Mouse (Mus musculus): ENCODE measurements around the gene Smarcd2. TPM values are rescaled to one million over a fixed set of nuclear protein-coding genes. Genes with fewer than 3 reads are reported as not detected.

Gene Smarcd2
- 32.9 and 43.0 TPM in 2 replicates for total RNA-seq (2014; rRNA removed; ENCODE audit: low replicate concordance)
- polyA plus RNA-seq (2015; fragmentation: Nextera tagmentation; extraction: Ambion mirVana) = 10.5 and 10.7 TPM in 2 replicates

GRCm38 (mm10) chr11:106272644-106273310, at the start of gene Smarcd2:
Gene Smarcd2, minus strand, starts transcription at chr11:106272972.
- H3K27ac ChIP-seq (ENCODE audit: low read depth) = peak within 1 kb of the TSS; percentile 97
- H3K4me3 ChIP-seq (ENCODE audit: low read depth, low read length) = peak within 1 kb of the TSS; percentile 99
- peak within 1 kb of the TSS; percentile 99 for H3K9ac ChIP-seq (replicated peaks; ENCODE audit: low read depth, low read length)
- ATAC-seq (ENCODE audit: insufficient read depth, low read depth) (peak; percentile 94), DNase-seq (ENCODE audit: low spot score) (peak; percentile 100)
- H3K27me3 ChIP-seq (ENCODE audit: control insufficient read depth, insufficient read depth, low read length) = no peaks in the 10 kb centered on the region
- no peaks in the 10 kb centered on the region for H3K9me3 ChIP-seq (replicated peaks; ENCODE audit: control insufficient read depth, low read length)
- TF ChIP-seq CTCF (IDR thresholded peaks at IDR 0.05; ENCODE audit: low read depth) (no peak), EP300 (IDR thresholded peaks at IDR 0.05; ENCODE audit: low read depth) (no peak; the same call in none of the 2 replicates)
- peaks cover 44% of the 10 kb centered on the region for H3K4me1 ChIP-seq (ENCODE audit: control insufficient read depth, insufficient read depth)
- WGBS = 0% methylated on average over 63 of the region's 72 CpGs
- H3K4me2 ChIP-seq (ENCODE audit: low read depth, low read length) = peak within 1 kb of the TSS; percentile 78
- no peaks in the 10 kb centered on the region for H3K36me3 ChIP-seq (replicated peaks; ENCODE audit: control insufficient read depth, insufficient read depth, low read length)

DNA sequence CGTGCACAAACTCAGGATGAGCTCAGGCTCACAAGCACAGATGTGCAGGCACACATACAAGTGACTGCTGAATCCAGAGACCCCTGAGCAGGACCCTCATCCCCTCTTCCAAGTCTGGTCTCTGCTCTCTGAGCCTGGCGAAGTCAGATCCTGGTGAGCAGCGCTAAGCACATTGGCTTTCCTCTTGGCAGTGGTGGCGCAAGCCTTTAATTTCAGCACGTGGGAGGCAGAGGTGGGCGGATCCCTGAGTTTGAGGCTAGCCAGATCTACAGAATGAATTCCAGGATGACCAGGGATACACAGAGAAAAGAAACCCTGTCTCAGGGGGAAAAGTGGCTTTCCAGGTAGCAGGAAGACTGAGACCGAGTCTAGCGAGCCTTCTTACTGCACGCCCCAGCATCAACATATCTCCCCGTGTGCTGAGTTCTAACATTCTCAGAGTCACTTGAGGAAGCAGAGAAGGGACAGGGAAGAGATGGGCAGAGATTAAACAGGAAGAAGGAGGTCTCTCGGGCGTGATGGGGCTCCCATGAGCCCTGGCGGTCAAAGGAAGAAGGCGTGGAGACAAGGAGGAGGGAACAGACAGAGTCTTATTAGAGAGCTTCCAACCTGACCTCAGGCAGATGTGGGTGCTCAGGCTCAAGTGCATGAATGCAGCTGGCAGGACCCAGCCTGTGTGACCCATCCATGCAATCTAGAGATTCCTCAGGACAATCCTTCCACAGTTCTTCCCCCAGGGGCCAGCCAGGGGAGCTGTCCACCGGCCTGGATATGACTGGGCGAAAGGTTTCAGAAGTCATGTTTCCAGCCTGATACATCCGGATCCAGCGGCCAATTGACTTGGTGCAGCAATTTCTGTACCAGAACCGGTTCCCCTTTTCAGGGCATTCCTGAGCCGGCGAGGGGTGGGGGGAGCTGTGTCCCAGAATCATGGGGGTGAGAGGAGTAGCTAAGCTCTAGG, 45.9 kb upstream of the Smarcd2 start:
- ATAC-seq (ENCODE audit: insufficient read depth, low read depth) (no peak), DNase-seq (ENCODE audit: low spot score) (no peak)
- Histone ChIP-seq H3K4me1 (ENCODE audit: control insufficient read depth, insufficient read depth) (no peaks in the 10 kb centered on the region), H3K9me3 (replicated peaks; ENCODE audit: control insufficient read depth, low read length) (no peaks in the 10 kb centered on the region), H3K36me3 (replicated peaks; ENCODE audit: control insufficient read depth, insufficient read depth, low read length) (no peaks in the 10 kb centered on the region), H3K4me2 (ENCODE audit: low read depth, low read length) (no peak overlapping the region), H3K9ac (replicated peaks; ENCODE audit: low read depth, low read length) (no peak overlapping the region), H3K27me3 (ENCODE audit: control insufficient read depth, insufficient read depth, low read length) (no peaks in the 10 kb centered on the region), H3K27ac (ENCODE audit: low read depth) (peak overlapping the region; percentile 43; the same call in 1 of the 2 replicates), H3K4me3 (ENCODE audit: low read depth, low read length) (no peak overlapping the region)
- 50% methylated on average over 21 of the region's 21 CpGs for WGBS
- TF ChIP-seq EP300 (IDR thresholded peaks at IDR 0.05; ENCODE audit: low read depth) = no peak
- TF ChIP-seq CTCF (IDR thresholded peaks at IDR 0.05; ENCODE audit: low read depth) = no peak

- H3K4me1 ChIP-seq (ENCODE audit: control insufficient read depth, insufficient read depth) = no peaks in the 10 kb centered on the region
- WGBS = 75% methylated on average over 7 of the region's 7 CpGs
Observed at GRCm38 (mm10) chr11:106317801-106318200, 45.0 kb upstream of the Smarcd2 start.

DNA sequence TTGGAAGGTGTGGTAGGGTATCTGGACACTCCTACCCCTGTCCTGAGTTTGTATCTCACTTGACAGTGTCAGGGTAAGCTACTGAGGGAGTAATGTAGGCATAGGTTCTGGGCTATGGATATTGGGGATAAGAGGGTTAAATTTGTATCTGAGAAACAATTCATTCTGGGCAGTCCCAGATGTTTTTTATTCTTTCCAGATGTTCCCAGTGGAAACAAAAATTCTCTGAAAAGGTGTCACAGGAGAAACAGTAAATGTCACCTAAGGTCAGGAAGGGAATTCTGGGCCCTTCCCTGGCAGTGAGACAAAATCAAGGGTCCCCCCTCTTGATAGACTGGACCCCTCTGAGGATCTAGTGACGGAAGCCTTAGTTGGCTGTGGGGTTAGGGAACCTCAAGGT, 43.6 kb upstream of the Smarcd2 start:
- no peak for DNase-seq (ENCODE audit: low spot score)
- no peaks in the 10 kb centered on the region for H3K9me3 ChIP-seq (replicated peaks; ENCODE audit: control insufficient read depth, low read length)
- H3K9ac ChIP-seq (replicated peaks; ENCODE audit: low read depth, low read length) = no peak overlapping the region
- H3K27me3 ChIP-seq (ENCODE audit: control insufficient read depth, insufficient read depth, low read length) = no peaks in the 10 kb centered on the region
- H3K36me3 ChIP-seq (replicated peaks; ENCODE audit: control insufficient read depth, insufficient read depth, low read length) = no peaks in the 10 kb centered on the region
- H3K27ac ChIP-seq (ENCODE audit: low read depth) = no peak overlapping the region
- 96% methylated on average over 1 of the region's 1 CpGs for WGBS
- H3K4me1 ChIP-seq (ENCODE audit: control insufficient read depth, insufficient read depth) = no peaks in the 10 kb centered on the region
- H3K4me3 ChIP-seq (ENCODE audit: low read depth, low read length) = no peak overlapping the region
- H3K4me2 ChIP-seq (ENCODE audit: low read depth, low read length) = no peak overlapping the region
- TF ChIP-seq CTCF (IDR thresholded peaks at IDR 0.05; ENCODE audit: low read depth) (no peak), EP300 (IDR thresholded peaks at IDR 0.05; ENCODE audit: low read depth) (no peak)
- no peak for ATAC-seq (ENCODE audit: insufficient read depth, low read depth)

More at GRCm38 (mm10) chr11:106317801-106318200, 45.0 kb upstream of the Smarcd2 start:
- TF ChIP-seq CTCF (IDR thresholded peaks at IDR 0.05; ENCODE audit: low read depth) (no peak), EP300 (IDR thresholded peaks at IDR 0.05; ENCODE audit: low read depth) (no peak)
- Histone ChIP-seq H3K36me3 (replicated peaks; ENCODE audit: control insufficient read depth, insufficient read depth, low read length) (no peaks in the 10 kb centered on the region), H3K27ac (ENCODE audit: low read depth) (peak overlapping the region; percentile 43; the same call in 1 of the 2 replicates), H3K9me3 (replicated peaks; ENCODE audit: control insufficient read depth, low read length) (no peaks in the 10 kb centered on the region), H3K27me3 (ENCODE audit: control insufficient read depth, insufficient read depth, low read length) (no peaks in the 10 kb centered on the region), H3K4me3 (ENCODE audit: low read depth, low read length) (no peak overlapping the region), H3K4me2 (ENCODE audit: low read depth, low read length) (no peak overlapping the region), H3K9ac (replicated peaks; ENCODE audit: low read depth, low read length) (no peak overlapping the region)
- no peak for DNase-seq (ENCODE audit: low spot score)
- ATAC-seq (ENCODE audit: insufficient read depth, low read depth) = no peak

DNA sequence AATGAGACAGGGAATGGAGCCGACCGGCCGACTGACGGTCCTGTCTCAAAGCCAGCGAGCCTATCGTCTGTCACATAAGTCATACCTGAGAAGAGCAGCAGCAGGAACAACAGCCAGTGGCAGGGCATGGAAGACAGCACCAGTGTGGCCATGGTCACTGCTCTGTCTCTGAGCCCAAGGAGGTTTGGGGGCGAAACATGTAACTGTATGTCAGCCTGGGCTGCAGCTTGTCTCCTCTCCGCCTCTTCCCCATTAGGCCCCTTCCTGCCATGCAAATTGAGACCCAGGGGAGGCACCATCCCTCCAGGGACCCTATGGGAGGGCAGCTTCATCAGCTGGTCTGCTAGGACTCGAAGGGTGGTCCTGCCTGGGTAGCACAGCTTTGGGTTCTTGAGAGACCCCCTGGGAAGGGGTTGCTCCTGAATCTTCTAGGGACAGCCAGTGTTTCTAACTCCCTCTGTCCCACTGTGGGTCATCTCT, 41.6 kb upstream of the Smarcd2 start, which contains the start of gene Cd79b:
Gene Cd79b, minus strand, starts transcription at position 430 of the 480 bp plus-strand sequence.
- ATAC-seq (ENCODE audit: insufficient read depth, low read depth) (no peak), DNase-seq (ENCODE audit: low spot score) (no peak)
- Histone ChIP-seq H3K4me1 (ENCODE audit: control insufficient read depth, insufficient read depth) (no peaks in the 10 kb centered on the region), H3K27ac (ENCODE audit: low read depth) (no peak within 1 kb of the TSS), H3K4me3 (ENCODE audit: low read depth, low read length) (no peak within 1 kb of the TSS), H3K9ac (replicated peaks; ENCODE audit: low read depth, low read length) (no peak within 1 kb of the TSS), H3K36me3 (replicated peaks; ENCODE audit: control insufficient read depth, insufficient read depth, low read length) (no peaks in the 10 kb centered on the region), H3K9me3 (replicated peaks; ENCODE audit: control insufficient read depth, low read length) (no peaks in the 10 kb centered on the region), H3K27me3 (ENCODE audit: control insufficient read depth, insufficient read depth, low read length) (no peaks in the 10 kb centered on the region), H3K4me2 (ENCODE audit: low read depth, low read length) (no peak within 1 kb of the TSS; the same call in 1 of the 2 replicates)
- WGBS = 58% methylated on average over 9 of the region's 9 CpGs
- no peak for TF ChIP-seq EP300 (IDR thresholded peaks at IDR 0.05; ENCODE audit: low read depth)
- TF ChIP-seq CTCF (IDR thresholded peaks at IDR 0.05; ENCODE audit: low read depth) = no peak
